Mouse (Mus musculus): ENCODE measurements at regions not wholly inside any gene's neighbourhood (a gene's known extent, or its start where the extent isn't known, plus 50 kb on each side); places are given as distances from the start of the nearest gene placed in this dataset.

DNA sequence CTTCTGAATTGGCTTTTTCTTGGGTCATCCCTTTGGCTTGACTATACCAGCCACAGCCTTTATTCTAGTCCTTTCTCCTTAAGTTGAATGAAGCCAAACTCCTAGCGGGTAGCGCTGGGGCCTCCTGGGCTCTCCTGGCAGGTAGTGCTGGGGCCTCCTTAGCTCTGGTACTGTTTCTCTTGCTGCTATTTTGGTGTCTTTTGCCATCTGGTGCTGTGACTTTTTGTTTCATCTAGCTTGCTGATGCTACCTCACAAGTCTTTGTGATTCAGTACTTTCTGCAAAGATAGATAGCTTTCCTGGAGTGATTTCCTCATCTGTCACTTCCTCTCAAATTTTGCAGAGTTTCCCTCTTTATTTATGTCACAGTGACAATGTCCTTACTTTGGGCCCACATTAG lies 90.1 kb downstream of the Tmem200c start:
- intact Hi-C loops (cut with DNase I), result no loop called here

DNA sequence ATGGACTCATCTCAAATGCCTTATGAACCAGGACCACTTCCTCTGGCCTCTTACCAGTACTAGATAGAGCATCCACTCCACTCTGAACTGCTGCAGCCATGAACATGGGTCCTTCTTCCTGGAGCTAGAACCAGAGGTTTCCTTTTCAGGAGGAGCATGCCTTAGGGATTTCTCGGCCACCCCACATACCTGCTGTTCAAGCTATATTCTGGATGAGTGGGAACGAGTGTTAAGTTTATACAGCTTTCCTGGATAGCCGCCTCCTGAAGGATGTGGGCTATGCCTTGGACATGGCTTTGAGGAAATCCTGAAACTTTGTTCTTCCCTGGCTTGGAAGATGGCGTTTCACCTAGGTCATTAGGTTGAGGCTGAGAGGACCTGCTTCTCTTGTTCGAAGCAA lies 91.8 kb downstream of the Tmem200c start:
- intact Hi-C loops (cut with DNase I), result no loop called here
- no peak for DNase-seq

More for the DNA sequence above, 90.1 kb downstream of the Tmem200c start:
- DNase-seq, result no peak

- DNase-seq, result no peak
- intact Hi-C loops (cut with DNase I), result no loop called here
Measured at GRCm38 (mm10) chr17:68923271-68923670, 96.8 kb downstream of the Tmem200c start.

DNA sequence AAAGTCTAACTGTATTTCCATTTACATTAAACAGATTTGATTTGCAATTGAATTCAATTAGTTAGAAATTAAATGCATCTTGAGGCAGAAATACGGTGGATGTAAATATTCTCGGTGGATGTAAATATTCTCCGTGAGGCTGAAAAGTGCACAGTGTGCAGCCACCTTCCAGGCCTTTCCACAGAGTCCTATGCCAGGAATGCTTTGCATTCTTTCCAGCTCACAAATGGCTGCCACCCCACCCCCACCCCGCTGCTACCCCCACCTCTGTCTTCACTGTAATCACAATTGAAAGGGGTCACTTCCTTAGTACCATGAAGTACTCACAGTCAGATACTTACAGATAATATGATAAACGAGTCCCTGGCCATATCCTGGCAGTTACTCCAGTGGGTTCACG lies 101.0 kb downstream of the Tmem200c start:
- intact Hi-C loops (cut with DNase I), result no loop called here
- no peak for DNase-seq

GRCm38 (mm10) chr17:68928691-68929090 lies 102.3 kb downstream of the Tmem200c start:
- intact Hi-C loops (cut with DNase I), result no loop called here
- no peak for DNase-seq

DNA sequence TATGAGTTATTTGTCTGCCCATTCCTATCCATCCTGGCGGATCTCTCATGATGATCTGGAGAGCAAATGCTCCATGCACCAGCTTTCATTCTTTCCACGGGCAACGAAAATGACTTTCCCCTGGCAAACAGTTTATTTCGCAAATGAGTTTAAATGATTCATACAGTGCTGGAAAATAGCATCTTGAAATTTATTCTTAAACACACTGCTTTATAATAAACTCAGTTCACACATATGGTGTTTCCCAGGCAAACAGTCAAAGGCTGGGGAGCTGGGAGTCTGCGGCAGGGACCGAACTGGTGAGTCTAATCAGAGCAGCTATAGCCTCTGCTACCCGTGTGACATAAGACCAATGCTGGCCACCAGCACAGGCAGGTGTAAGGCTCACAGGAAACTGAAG lies 106.8 kb downstream of the Tmem200c start:
- no peak for DNase-seq
- intact Hi-C loops (cut with DNase I), result no loop called here

- no peak for DNase-seq
- intact Hi-C loops (cut with DNase I), result no loop called here
Measured at GRCm38 (mm10) chr17:68934066-68934465, 107.6 kb downstream of the Tmem200c start.

DNA sequence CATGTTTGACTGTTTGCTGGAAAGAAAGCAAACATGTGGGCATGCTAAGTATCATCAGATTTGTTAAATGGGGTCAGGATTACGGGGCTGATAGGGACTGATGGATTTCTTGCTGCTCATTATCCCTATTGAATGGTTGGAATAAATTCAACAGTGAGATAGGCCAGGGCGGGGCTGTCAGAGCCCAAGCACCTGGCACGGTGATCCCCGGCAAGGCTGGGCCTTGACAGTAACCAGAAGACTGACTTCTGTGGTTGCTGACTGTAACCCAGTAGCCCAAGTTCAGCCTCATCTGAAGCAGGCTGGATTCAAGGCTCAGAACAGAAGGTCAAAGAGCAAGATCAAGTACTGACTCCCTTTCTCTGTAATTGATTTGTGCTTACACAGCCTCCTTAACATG lies 109.6 kb downstream of the Tmem200c start:
- intact Hi-C loops (cut with DNase I), result no loop called here
- DNase-seq, result no peak

DNA sequence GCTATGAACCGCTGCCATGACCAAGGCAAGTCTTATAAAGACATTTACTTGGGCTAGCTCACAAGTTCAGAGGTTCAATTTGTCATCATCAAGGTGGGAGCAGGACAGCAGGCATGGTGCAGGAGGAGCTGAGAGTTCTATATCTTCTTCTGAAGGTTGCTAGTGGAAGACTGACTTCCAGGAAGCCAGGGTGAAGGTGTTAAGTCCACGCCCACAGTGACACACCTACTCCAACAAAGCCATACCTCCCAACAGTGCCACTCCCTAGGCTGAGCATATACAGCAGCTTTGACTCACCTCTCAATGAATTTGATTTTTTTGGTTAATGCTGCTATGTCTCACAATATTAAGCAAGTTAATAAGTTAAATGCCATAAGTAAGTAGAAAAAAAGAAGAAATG lies 119.2 kb upstream of the Epb41l3 start:
- intact Hi-C loops (cut with DNase I), result no loop called here
- DNase-seq, result no peak

DNA sequence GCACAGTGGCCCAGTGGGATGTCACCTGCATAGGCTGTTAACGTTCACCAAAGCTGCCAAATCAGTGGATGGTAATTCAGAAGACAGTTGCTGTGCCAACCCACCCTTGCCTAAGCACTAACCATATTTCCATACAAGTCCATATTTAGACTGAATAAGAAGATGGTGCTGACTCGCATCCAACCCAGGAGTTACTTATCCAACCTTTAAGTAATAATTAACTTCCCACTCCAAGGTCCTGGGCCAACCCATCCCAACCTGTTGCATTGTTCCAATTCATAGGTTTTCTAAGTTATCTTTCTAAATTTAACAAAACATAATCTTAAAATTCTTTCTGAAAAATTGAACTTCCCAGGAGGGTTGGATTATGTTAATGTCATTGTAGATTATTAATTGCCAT lies 114.3 kb upstream of the Epb41l3 start:
- DNase-seq, result no peak
- intact Hi-C loops (cut with DNase I), result no loop called here

- intact Hi-C loops (cut with DNase I), result no loop called here
- DNase-seq, result no peak
Measured at GRCm38 (mm10) chr17:68975606-68976005, 99.9 kb upstream of the Epb41l3 start.

- intact Hi-C loops (cut with DNase I), result no loop called here
- peak; percentile 14 to 16 for DNase-seq
Measured at GRCm38 (mm10) chr17:68978151-68978550, 97.3 kb upstream of the Epb41l3 start.

DNA sequence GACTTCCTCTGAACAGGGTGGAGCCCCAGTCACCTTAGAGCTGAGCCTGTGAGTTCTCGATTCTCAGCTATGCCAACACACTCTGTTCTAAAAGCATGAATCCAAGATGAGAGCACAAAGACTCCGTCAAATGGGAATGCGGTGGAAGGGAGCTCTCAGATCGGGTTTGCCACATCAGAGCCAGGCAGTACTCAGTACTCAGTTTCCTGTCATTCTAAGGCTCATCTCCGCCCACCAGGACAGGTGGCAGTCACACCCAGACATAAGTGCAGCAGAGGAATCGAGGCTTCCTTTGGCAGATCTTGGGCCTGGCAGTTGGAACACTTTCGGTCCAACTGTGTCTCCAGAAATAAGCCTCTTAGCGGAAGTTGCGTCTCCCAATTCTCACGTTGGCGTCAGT lies 94.4 kb upstream of the Epb41l3 start:
- intact Hi-C loops (cut with DNase I), result no loop called here
- DNase-seq, result no peak

DNA sequence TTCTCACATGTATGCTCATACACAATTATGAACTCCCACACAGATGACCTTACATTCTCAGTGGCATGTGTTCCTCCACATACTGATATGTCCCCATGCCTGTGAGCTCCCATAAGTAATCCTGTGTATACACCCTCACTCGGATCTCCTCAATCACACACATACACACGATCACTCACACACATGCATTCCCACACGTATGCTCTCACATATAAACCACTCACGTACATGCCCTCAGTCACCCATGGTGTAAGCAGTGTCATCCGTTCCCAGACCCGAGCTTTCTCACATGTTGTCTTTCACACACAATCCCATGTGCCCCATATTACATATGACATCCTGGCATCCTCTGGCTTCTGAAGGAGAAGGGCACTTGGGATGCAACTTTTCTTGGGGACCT lies 93.4 kb upstream of the Epb41l3 start:
- intact Hi-C loops (cut with DNase I), result no loop called here
- DNase-seq, result no peak

- intact Hi-C loops (cut with DNase I), result no loop called here
- DNase-seq, result peak; percentile 50 to 54
Measured at GRCm38 (mm10) chr17:68999913-69000312, 75.6 kb upstream of the Epb41l3 start.

GRCm38 (mm10) chr17:69004051-69004450 lies 71.4 kb upstream of the Epb41l3 start:
- no peak for DNase-seq
- intact Hi-C loops (cut with DNase I), result no loop called here

DNA sequence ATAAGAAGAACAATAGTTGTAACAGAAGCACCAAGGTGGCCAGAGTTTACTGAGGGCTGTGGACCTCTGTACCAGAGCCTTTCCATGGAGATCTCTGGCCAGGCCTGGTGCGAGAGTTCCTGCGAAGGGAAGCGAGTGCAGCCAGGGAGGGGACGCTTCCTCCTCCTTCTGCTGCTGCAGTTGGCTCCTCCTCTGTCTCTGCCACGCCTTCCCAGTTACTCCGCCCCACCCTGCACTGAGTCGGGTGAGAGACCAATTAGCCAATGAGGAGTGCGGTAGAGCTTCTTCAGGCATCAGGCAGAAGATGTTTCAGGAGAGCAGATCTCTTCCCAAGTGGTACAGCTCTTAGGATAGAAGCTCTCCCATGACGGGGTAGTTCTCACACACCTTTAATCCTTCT lies 69.2 kb upstream of the Epb41l3 start:
- DNase-seq, result no peak
- intact Hi-C loops (cut with DNase I), result no loop called here
